Mouse (Mus musculus): Measurements from ENCODE around the gene Phtf1. TPM values are rescaled to one million over a fixed set of nuclear protein-coding genes. Genes with fewer than 3 reads are reported as not detected.

The Phtf1 gene
- polyA plus RNA-seq, 1 experiment from 2014 or later: 33.2 TPM

- Histone ChIP-seq H3K27me3 (no peaks in the 10 kb centered on the region), H3K4me3 (replicated peaks) (no peak overlapping the region), H3K9ac (replicated peaks) (no peak overlapping the region), H3K27ac (no peak overlapping the region), H3K9me3 (no peaks in the 10 kb centered on the region), H3K36me3 (peaks cover 79% of the 10 kb centered on the region), H3K4me2 (replicated peaks) (no peak overlapping the region), H3K4me1 (replicated peaks) (no peaks in the 10 kb centered on the region)
- WGBS: 62% methylated on average over 5 of the region's 5 CpGs
- no peak for ATAC-seq
Measured at GRCm38 (mm10) chr3:103987831-103988432, 20.0 kb downstream of the Phtf1 start.

GRCm38 (mm10) chr3:103989352-103989751, 21.4 kb downstream of the Phtf1 start:
- ATAC-seq: no peak
- 94% methylated on average over 4 of the region's 4 CpGs for WGBS
- H3K36me3 ChIP-seq: peaks cover 79% of the 10 kb centered on the region

GRCm38 (mm10) chr3:103991271-103991670, 23.4 kb downstream of the Phtf1 start:
- WGBS: 95% methylated on average over 3 of the region's 3 CpGs
- peaks cover 81% of the 10 kb centered on the region for H3K36me3 ChIP-seq
- no peak for ATAC-seq
- H3K9ac ChIP-seq (replicated peaks): no peak overlapping the region
- H3K4me2 ChIP-seq (replicated peaks): no peak overlapping the region
- H3K27me3 ChIP-seq: no peaks in the 10 kb centered on the region
- H3K4me3 ChIP-seq (replicated peaks): no peak overlapping the region
- no peaks in the 10 kb centered on the region for H3K9me3 ChIP-seq
- H3K27ac ChIP-seq: no peak overlapping the region
- H3K4me1 ChIP-seq (replicated peaks): no peaks in the 10 kb centered on the region

More at GRCm38 (mm10) chr3:103989352-103989751, 21.4 kb downstream of the Phtf1 start:
- no peak overlapping the region for H3K4me2 ChIP-seq (replicated peaks)
- H3K4me1 ChIP-seq (replicated peaks): no peaks in the 10 kb centered on the region
- no peak overlapping the region for H3K4me3 ChIP-seq (replicated peaks)
- no peak overlapping the region for H3K27ac ChIP-seq
- H3K9me3 ChIP-seq: no peaks in the 10 kb centered on the region
- no peak overlapping the region for H3K9ac ChIP-seq (replicated peaks)
- no peaks in the 10 kb centered on the region for H3K27me3 ChIP-seq

- Histone ChIP-seq H3K9me3 (no peaks in the 10 kb centered on the region), H3K9ac (replicated peaks) (no peak overlapping the region), H3K27ac (no peak overlapping the region), H3K4me1 (replicated peaks) (no peaks in the 10 kb centered on the region), H3K36me3 (peaks cover 78% of the 10 kb centered on the region), H3K4me2 (replicated peaks) (no peak overlapping the region), H3K4me3 (replicated peaks) (no peak overlapping the region), H3K27me3 (no peaks in the 10 kb centered on the region)
- ATAC-seq: no peak
- 96% methylated on average over 4 of the region's 4 CpGs for WGBS
Measured at GRCm38 (mm10) chr3:103998724-103999123, 30.8 kb downstream of the Phtf1 start.

GRCm38 (mm10) chr3:104006896-104007466, 39.1 kb downstream of the Phtf1 start:
- no peak for ATAC-seq
- Histone ChIP-seq H3K27ac (0 out of 2 replicates have a peak overlapping the region, but pooled peaks have one; percentile 4), H3K4me2 (replicated peaks) (no peak overlapping the region), H3K4me1 (replicated peaks) (no peaks in the 10 kb centered on the region), H3K36me3 (peaks cover 52% of the 10 kb centered on the region), H3K9me3 (no peaks in the 10 kb centered on the region), H3K27me3 (no peaks in the 10 kb centered on the region), H3K4me3 (replicated peaks) (no peak overlapping the region), H3K9ac (replicated peaks) (no peak overlapping the region)
- WGBS: 85% methylated on average over 8 of the region's 8 CpGs

GRCm38 (mm10) chr3:104007479-104007878, 39.6 kb downstream of the Phtf1 start:
- Histone ChIP-seq H3K36me3 (peaks cover 47% of the 10 kb centered on the region), H3K27me3 (no peaks in the 10 kb centered on the region), H3K27ac (no peak overlapping the region), H3K4me1 (replicated peaks) (no peaks in the 10 kb centered on the region), H3K9me3 (no peaks in the 10 kb centered on the region), H3K4me2 (replicated peaks) (no peak overlapping the region), H3K9ac (replicated peaks) (no peak overlapping the region), H3K4me3 (replicated peaks) (no peak overlapping the region)
- peak; percentile 50; the same call in 1 of the 2 replicates for ATAC-seq
- 77% methylated on average over 8 of the region's 8 CpGs for whole genome bisulfite sequencing

- WGBS: 94% methylated on average over 5 of the region's 5 CpGs
- H3K36me3 ChIP-seq: peaks cover 36% of the 10 kb centered on the region
- H3K9me3 ChIP-seq: no peaks in the 10 kb centered on the region
- ATAC-seq: no peak
- no peak overlapping the region for H3K27ac ChIP-seq
- no peaks in the 10 kb centered on the region for H3K27me3 ChIP-seq
- H3K4me1 ChIP-seq (replicated peaks): no peaks in the 10 kb centered on the region
- no peak overlapping the region for H3K4me3 ChIP-seq (replicated peaks)
- H3K9ac ChIP-seq (replicated peaks): no peak overlapping the region
- H3K4me2 ChIP-seq (replicated peaks): no peak overlapping the region
Measured at GRCm38 (mm10) chr3:104009924-104010662, 42.2 kb downstream of the Phtf1 start.

GRCm38 (mm10) chr3:104011972-104012371, 44.1 kb downstream of the Phtf1 start:
- H3K27ac ChIP-seq: no peak overlapping the region
- H3K4me1 ChIP-seq (replicated peaks): no peaks in the 10 kb centered on the region
- no peaks in the 10 kb centered on the region for H3K27me3 ChIP-seq
- no peaks in the 10 kb centered on the region for H3K9me3 ChIP-seq
- no peak overlapping the region for H3K9ac ChIP-seq (replicated peaks)
- H3K4me3 ChIP-seq (replicated peaks): no peak overlapping the region
- H3K36me3 ChIP-seq: peaks cover 34% of the 10 kb centered on the region
- no peak overlapping the region for H3K4me2 ChIP-seq (replicated peaks)
- ATAC-seq: no peak
- WGBS: 92% methylated on average over 2 of the region's 2 CpGs

- H3K4me1 ChIP-seq (replicated peaks): no peaks in the 10 kb centered on the region
- no peak overlapping the region for H3K4me3 ChIP-seq (replicated peaks)
- no peak overlapping the region for H3K9ac ChIP-seq (replicated peaks)
- H3K9me3 ChIP-seq: no peaks in the 10 kb centered on the region
- ATAC-seq: no peak
- WGBS: 45% methylated on average over 3 of the region's 3 CpGs
- H3K27me3 ChIP-seq: no peaks in the 10 kb centered on the region
- H3K27ac ChIP-seq: no peak overlapping the region
- peaks cover 44% of the 10 kb centered on the region for H3K36me3 ChIP-seq
- H3K4me2 ChIP-seq (replicated peaks): no peak overlapping the region
Measured at GRCm38 (mm10) chr3:104017931-104018330, 50.0 kb downstream of the Phtf1 start.

- no peak overlapping the region for H3K4me2 ChIP-seq (replicated peaks)
- H3K9ac ChIP-seq (replicated peaks): no peak overlapping the region
- no peak for ATAC-seq
- no peak overlapping the region for H3K4me3 ChIP-seq (replicated peaks)
- H3K36me3 ChIP-seq: peaks cover 52% of the 10 kb centered on the region
- H3K27me3 ChIP-seq: no peaks in the 10 kb centered on the region
- no peaks in the 10 kb centered on the region for H3K4me1 ChIP-seq (replicated peaks)
- H3K27ac ChIP-seq: no peak overlapping the region
- no peaks in the 10 kb centered on the region for H3K9me3 ChIP-seq
- WGBS: 73% methylated on average over 4 of the region's 4 CpGs
Measured at GRCm38 (mm10) chr3:104019453-104019852, 51.5 kb downstream of the Phtf1 start.

- Histone ChIP-seq H3K9ac (replicated peaks) (no peak overlapping the region), H3K4me3 (replicated peaks) (no peak overlapping the region), H3K9me3 (no peaks in the 10 kb centered on the region), H3K4me2 (replicated peaks) (no peak overlapping the region), H3K4me1 (replicated peaks) (no peaks in the 10 kb centered on the region), H3K36me3 (peaks cover 46% of the 10 kb centered on the region), H3K27me3 (no peaks in the 10 kb centered on the region), H3K27ac (no peak overlapping the region)
- 91% methylated on average over 12 of the region's 12 CpGs for WGBS
- ATAC-seq: no peak
Measured at GRCm38 (mm10) chr3:104020101-104020500, 52.2 kb downstream of the Phtf1 start.

GRCm38 (mm10) chr3:104026938-104027337, 59.0 kb downstream of the Phtf1 start:
- Histone ChIP-seq H3K36me3 (peaks cover 28% of the 10 kb centered on the region), H3K4me1 (replicated peaks) (no peaks in the 10 kb centered on the region), H3K27ac (no peak overlapping the region), H3K27me3 (no peaks in the 10 kb centered on the region), H3K4me2 (replicated peaks) (no peak overlapping the region), H3K4me3 (replicated peaks) (no peak overlapping the region), H3K9me3 (no peaks in the 10 kb centered on the region), H3K9ac (replicated peaks) (no peak overlapping the region)
- no peak for ATAC-seq
- WGBS: 31% methylated on average over 3 of the region's 3 CpGs
